Mouse (Mus musculus) heart, embryonic 12.5 days (tissue): Measurements from ENCODE around the gene Med24. TPM values are rescaled to one million over a fixed set of nuclear protein-coding genes. Genes with fewer than 3 reads are reported as not detected.
A peak's percentile ranks its signal among the peaks of the same experiment; 100 is the strongest.

Experiments
- ATAC-seq: fragments of 200-750 bp; cut with Nextera tagmentation; 2 replicates; pipeline ENCODE4 v1.8.0; 2017; ENCODE audit warnings: moderate TSS enrichment, moderate library complexity; ENCODE audit not compliant: insufficient number of reproducible peaks, low FRiP score
- H3K27ac ChIP-seq: fragments of 300-500 bp; sonication (generic); 2 replicates; pipeline ENCODE4 v1.5.1; 2016; ENCODE audit warnings: mild to moderate bottlenecking, moderate library complexity; ENCODE audit not compliant: poor library complexity, severe bottlenecking
- H3K27me3 ChIP-seq: fragments of 300-500 bp; sonication (generic); replicated peaks from 2 replicates; pipeline ENCODE4 v1.6.1; 2016; ENCODE audit warnings: mild to moderate bottlenecking, moderate library complexity
- H3K36me3 ChIP-seq: fragments of 300-500 bp; sonication (generic); 2 replicates; pipeline ENCODE4 v1.6.1; 2016; ENCODE audit warnings: mild to moderate bottlenecking, moderate library complexity
- H3K4me1 ChIP-seq: fragments of 300-500 bp; sonication (generic); replicated peaks from 2 replicates; pipeline ENCODE4 v1.6.1; 2016; ENCODE audit warnings: mild to moderate bottlenecking
- H3K4me2 ChIP-seq: fragments of 300-500 bp; sonication (generic); 2 replicates; pipeline ENCODE4 v1.6.1; 2016; ENCODE audit warnings: mild to moderate bottlenecking, moderate library complexity
- H3K4me3 ChIP-seq: fragments of 300-500 bp; sonication (generic); 2 replicates; pipeline ENCODE4 v1.5.1; 2016; ENCODE audit warnings: mild to moderate bottlenecking
- H3K9ac ChIP-seq: fragments of 300-500 bp; sonication (generic); 2 replicates; pipeline ENCODE4 v1.6.1; 2016; ENCODE audit warnings: mild to moderate bottlenecking, moderate library complexity
- H3K9me3 ChIP-seq: fragments of 300-500 bp; sonication (generic); replicated peaks from 2 replicates; pipeline ENCODE4 v1.6.1; 2016; ENCODE audit warnings: mild to moderate bottlenecking, moderate library complexity
- WGBS: fragments of 180-500 bp; shearing (Covaris S2); methylation state at CpG from one replicate; pipeline ENCODE4 v1.1.7; 2016; 5-methylcytosine and 5-hydroxymethylcytosine counted together
- polyA plus RNA-seq: library from polyadenylated mRNA; unstranded; fragments of >200 nt; fragmentation: Nextera tagmentation; extraction: Ambion mirVana; gene quantifications from 2 replicates; pipeline ENCODE4 v1.2.1, GENCODE M21; 2016

The Med24 gene
- polyA plus RNA-seq, 1 experiment from 2014 or later, result 45.9 TPM

DNA sequence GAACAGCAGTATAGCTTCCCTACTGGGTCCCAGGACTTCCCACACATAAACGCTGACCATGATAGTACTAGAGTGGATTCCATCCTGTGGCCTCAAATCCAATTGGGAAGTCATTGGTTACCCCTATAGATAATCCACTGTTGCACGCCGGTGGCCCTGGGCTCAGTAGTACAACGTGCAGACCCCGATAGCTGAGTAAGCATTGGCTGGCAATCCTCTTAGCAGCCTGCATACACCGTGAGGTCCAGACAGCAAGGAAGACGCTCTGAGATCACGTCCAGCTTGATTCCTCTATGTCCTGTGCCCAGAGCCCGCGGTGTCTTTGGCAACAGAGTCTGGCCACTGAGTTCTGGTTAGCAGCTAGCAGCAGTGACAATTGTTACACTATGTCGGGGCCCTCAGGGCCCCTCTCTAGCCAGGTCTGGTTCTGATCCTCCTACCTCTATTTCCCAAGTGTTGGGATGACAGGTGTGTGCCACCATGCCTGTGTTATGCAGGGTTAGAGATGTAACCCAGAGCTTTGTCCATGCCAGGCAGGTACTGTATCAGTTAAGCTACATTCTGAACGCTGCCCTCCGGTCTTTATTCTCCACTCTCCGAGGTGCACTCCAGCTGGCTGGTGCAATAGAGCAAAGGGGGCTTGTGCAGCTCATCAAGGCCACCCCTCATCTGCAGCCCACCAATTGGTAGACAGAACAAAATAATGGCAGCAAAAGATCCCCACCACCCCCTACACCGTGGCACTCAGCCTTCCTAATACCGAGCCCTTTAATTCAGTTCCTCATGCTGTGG lies 30.2 kb downstream of the Med24 start:
- peaks cover 38% of the 10 kb centered on the region for H3K36me3 ChIP-seq
- no peak overlapping the region for H3K4me3 ChIP-seq
- WGBS, result 84% methylated on average over 16 of the region's 16 CpGs
- H3K9ac ChIP-seq, result no peak overlapping the region
- H3K4me1 ChIP-seq, result peaks cover 12% of the 10 kb centered on the region; the same call in 1 of the 2 replicates
- no peak for ATAC-seq
- H3K27me3 ChIP-seq, result 0 out of 2 replicates have a peak, but pooled peaks cover 4% of the 10 kb centered on the region
- H3K9me3 ChIP-seq, result no peaks in the 10 kb centered on the region
- no peak overlapping the region for H3K4me2 ChIP-seq
- no peak overlapping the region for H3K27ac ChIP-seq

- no peak overlapping the region for H3K4me3 ChIP-seq
- peaks cover 56% of the 10 kb centered on the region for H3K36me3 ChIP-seq
- WGBS, result 88% methylated on average over 12 of the region's 12 CpGs
- no peak overlapping the region for H3K4me2 ChIP-seq
- 0 out of 2 replicates have a peak, but pooled peaks cover 4% of the 10 kb centered on the region for H3K27me3 ChIP-seq
- no peaks in the 10 kb centered on the region for H3K9me3 ChIP-seq
- H3K27ac ChIP-seq, result no peak overlapping the region
- H3K9ac ChIP-seq, result no peak overlapping the region
- peaks cover 16% of the 10 kb centered on the region; the same call in 1 of the 2 replicates for H3K4me1 ChIP-seq
- ATAC-seq, result no peak
Measured at GRCm38 (mm10) chr11:98697225-98697624, 32.0 kb downstream of the Med24 start.

DNA sequence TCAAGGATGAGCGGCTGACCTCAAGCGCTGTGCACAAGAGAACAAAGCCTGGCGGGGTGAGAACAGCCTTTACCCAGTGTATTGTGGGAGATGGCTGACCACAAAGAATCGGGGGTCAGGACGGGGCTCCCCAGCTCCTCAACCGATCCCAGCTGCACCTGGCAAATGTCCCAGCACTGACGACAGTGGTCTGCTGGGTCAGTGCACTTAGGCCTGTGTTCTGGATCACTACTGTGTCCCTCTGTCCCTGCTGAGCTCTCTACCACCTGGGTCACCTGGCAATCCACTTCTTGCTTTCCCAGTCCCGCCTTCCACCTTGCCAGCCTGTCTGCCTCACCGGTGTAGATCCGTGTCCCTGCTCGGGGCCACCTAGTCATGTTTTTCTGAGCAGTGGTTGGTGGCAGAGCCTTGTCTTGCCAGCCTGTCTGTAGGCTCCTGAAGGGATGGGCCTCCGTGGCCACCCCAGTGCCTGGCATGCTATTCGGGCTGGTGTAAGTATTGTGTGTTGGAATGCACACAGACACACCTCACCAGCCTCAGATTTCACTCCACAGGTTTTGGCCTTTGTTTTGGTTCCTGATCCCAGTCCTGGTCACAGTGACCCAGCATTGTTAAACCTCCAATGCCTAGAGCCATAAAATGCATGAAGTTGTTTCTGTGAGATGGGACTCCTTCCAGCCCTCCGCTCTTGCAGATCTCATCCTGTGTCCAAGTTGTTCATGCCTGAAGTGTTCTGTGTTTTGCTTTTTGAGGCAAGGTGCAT lies 32.6 kb downstream of the Med24 start:
- no peaks in the 10 kb centered on the region for H3K9me3 ChIP-seq
- no peak overlapping the region for H3K4me2 ChIP-seq
- H3K9ac ChIP-seq, result no peak overlapping the region
- WGBS, result 84% methylated on average over 14 of the region's 14 CpGs
- peaks cover 16% of the 10 kb centered on the region; the same call in 1 of the 2 replicates for H3K4me1 ChIP-seq
- 0 out of 2 replicates have a peak, but pooled peaks cover 4% of the 10 kb centered on the region for H3K27me3 ChIP-seq
- H3K36me3 ChIP-seq, result peaks cover 62% of the 10 kb centered on the region
- ATAC-seq, result no peak
- no peak overlapping the region for H3K27ac ChIP-seq
- H3K4me3 ChIP-seq, result no peak overlapping the region

- Histone ChIP-seq H3K27ac (no peak overlapping the region), H3K36me3 (peaks cover 74% of the 10 kb centered on the region), H3K27me3 (no peaks in the 10 kb centered on the region), H3K9ac (no peak overlapping the region), H3K4me1 (peaks cover 12% of the 10 kb centered on the region; the same call in 1 of the 2 replicates), H3K4me2 (no peak overlapping the region), H3K9me3 (no peaks in the 10 kb centered on the region), H3K4me3 (no peak overlapping the region)
- ATAC-seq, result no peak
- 73% methylated on average over 14 of the region's 14 CpGs for WGBS
Measured at GRCm38 (mm10) chr11:98695408-98695807, 33.8 kb downstream of the Med24 start.

DNA sequence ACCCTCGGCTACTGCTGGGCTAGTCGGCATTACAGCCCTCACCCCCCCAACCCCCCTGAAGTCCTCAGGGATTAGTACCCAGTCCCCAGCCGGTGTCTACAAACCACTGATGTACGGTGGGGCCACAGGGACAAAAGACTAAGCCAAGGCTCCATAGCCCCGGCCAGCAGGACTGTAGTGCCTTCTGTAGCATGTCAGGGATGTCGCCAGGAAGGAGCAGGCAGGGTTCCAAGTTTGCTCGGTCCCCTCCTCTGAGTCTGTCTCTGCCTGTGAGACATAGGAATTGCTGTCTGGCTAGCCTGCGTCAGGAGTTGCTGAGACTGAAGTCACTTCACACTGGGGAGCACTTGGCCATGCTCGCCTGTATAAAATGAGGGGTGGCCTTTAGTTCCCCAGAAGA lies 34.9 kb downstream of the Med24 start:
- no peak overlapping the region for H3K9ac ChIP-seq

GRCm38 (mm10) chr11:98693746-98694145 lies 35.5 kb downstream of the Med24 start:
- H3K27me3 ChIP-seq, result no peaks in the 10 kb centered on the region
- H3K9ac ChIP-seq, result no peak overlapping the region
- H3K4me3 ChIP-seq, result no peak overlapping the region
- no peak overlapping the region for H3K4me2 ChIP-seq
- H3K36me3 ChIP-seq, result peaks cover 88% of the 10 kb centered on the region
- no peak for ATAC-seq
- H3K4me1 ChIP-seq, result peaks cover 8% of the 10 kb centered on the region; the same call in 1 of the 2 replicates
- 88% methylated on average over 9 of the region's 9 CpGs for WGBS
- H3K9me3 ChIP-seq, result no peaks in the 10 kb centered on the region
- H3K27ac ChIP-seq, result no peak overlapping the region

More for the DNA sequence above, 34.9 kb downstream of the Med24 start:
- no peak overlapping the region for H3K4me3 ChIP-seq
- H3K27ac ChIP-seq, result no peak overlapping the region
- no peaks in the 10 kb centered on the region for H3K27me3 ChIP-seq
- H3K4me2 ChIP-seq, result no peak overlapping the region
- 72% methylated on average over 9 of the region's 9 CpGs for WGBS
- H3K4me1 ChIP-seq, result peaks cover 8% of the 10 kb centered on the region; the same call in 1 of the 2 replicates
- peaks cover 85% of the 10 kb centered on the region for H3K36me3 ChIP-seq
- no peaks in the 10 kb centered on the region for H3K9me3 ChIP-seq
- no peak for ATAC-seq

- no peak for ATAC-seq
- peaks cover 92% of the 10 kb centered on the region for H3K36me3 ChIP-seq
- peaks cover 8% of the 10 kb centered on the region; the same call in 1 of the 2 replicates for H3K4me1 ChIP-seq
- no peak overlapping the region for H3K4me3 ChIP-seq
- H3K9ac ChIP-seq, result no peak overlapping the region
- H3K4me2 ChIP-seq, result no peak overlapping the region
- no peak overlapping the region for H3K27ac ChIP-seq
- H3K27me3 ChIP-seq, result no peaks in the 10 kb centered on the region
- no peaks in the 10 kb centered on the region for H3K9me3 ChIP-seq
- 79% methylated on average over 13 of the region's 13 CpGs for WGBS
Measured at GRCm38 (mm10) chr11:98693201-98693600, 36.0 kb downstream of the Med24 start.

- Histone ChIP-seq H3K27ac (no peak overlapping the region), H3K9ac (no peak overlapping the region), H3K4me3 (no peak overlapping the region), H3K4me1 (peaks cover 8% of the 10 kb centered on the region), H3K36me3 (peaks cover 84% of the 10 kb centered on the region), H3K27me3 (no peaks in the 10 kb centered on the region), H3K4me2 (no peak overlapping the region), H3K9me3 (no peaks in the 10 kb centered on the region)
- WGBS, result 87% methylated on average over 8 of the region's 8 CpGs
- ATAC-seq, result no peak
Measured at GRCm38 (mm10) chr11:98688009-98688408, 41.2 kb downstream of the Med24 start.

GRCm38 (mm10) chr11:98686976-98687375 lies 42.3 kb downstream of the Med24 start:
- Histone ChIP-seq H3K27ac (no peak overlapping the region), H3K4me3 (no peak overlapping the region), H3K4me1 (peaks cover 8% of the 10 kb centered on the region), H3K27me3 (no peaks in the 10 kb centered on the region), H3K9ac (no peak overlapping the region), H3K4me2 (no peak overlapping the region), H3K9me3 (no peaks in the 10 kb centered on the region), H3K36me3 (peaks cover 73% of the 10 kb centered on the region)
- no peak for ATAC-seq
- WGBS, result 91% methylated on average over 4 of the region's 4 CpGs

DNA sequence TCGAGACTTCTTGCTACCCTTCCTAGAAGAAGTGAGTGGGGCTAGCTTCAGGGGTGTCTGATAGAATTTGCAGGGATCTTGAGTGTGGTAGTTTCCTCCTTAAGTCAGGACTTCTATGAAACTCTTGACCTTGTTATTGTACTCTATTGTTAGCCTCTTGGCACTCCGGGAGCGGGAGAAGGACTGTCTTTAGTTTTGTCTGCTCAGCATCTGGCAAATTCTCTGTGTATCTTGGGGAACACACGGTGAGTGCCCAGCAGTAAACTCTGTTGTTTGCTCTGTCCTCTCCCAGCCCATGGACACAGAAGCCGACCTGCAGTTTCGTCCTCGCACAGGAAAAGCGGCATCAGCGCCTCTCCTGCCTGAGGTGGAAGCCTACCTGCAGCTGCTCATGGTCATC lies 43.6 kb downstream of the Med24 start:
- WGBS, result 91% methylated on average over 9 of the region's 9 CpGs
- Histone ChIP-seq H3K27ac (no peak overlapping the region), H3K36me3 (peaks cover 60% of the 10 kb centered on the region), H3K27me3 (no peaks in the 10 kb centered on the region), H3K4me2 (no peak overlapping the region), H3K9ac (no peak overlapping the region), H3K4me1 (peaks cover 8% of the 10 kb centered on the region), H3K9me3 (no peaks in the 10 kb centered on the region), H3K4me3 (no peak overlapping the region)
- ATAC-seq, result no peak

DNA sequence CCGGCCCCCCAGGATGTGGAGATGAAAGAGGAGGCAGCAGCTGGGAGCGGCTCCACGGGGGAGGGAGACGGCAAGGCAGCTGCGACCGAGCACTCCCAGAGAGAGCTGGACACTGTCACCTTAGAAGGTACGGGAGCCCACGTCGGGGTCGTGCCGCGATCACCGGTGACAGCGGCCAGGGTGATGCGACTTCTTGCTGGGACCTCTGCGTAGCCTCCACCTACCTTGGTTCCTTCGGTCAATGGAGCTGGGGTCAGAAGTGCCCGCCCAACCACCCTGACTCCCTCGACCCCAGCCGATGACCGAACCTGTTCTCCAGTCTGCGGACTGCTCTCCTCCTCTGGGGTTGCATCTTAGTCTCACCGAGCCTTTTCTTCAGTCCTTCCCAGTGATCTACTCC lies 46.4 kb downstream of the Med24 start:
- Histone ChIP-seq H3K36me3 (peaks cover 36% of the 10 kb centered on the region), H3K4me1 (peaks cover 8% of the 10 kb centered on the region), H3K9ac (peak overlapping the region; percentile 95), H3K27ac (peak overlapping the region; percentile 36), H3K4me2 (peak overlapping the region; percentile 95), H3K27me3 (no peaks in the 10 kb centered on the region), H3K4me3 (peak overlapping the region; percentile 84), H3K9me3 (no peaks in the 10 kb centered on the region)
- ATAC-seq, result peak; percentile 10
- WGBS, result under 1% methylated on average over 23 of the region's 23 CpGs
